ENCODE assay signal across 1 mouse cellular context in the genomic region with DNA sequence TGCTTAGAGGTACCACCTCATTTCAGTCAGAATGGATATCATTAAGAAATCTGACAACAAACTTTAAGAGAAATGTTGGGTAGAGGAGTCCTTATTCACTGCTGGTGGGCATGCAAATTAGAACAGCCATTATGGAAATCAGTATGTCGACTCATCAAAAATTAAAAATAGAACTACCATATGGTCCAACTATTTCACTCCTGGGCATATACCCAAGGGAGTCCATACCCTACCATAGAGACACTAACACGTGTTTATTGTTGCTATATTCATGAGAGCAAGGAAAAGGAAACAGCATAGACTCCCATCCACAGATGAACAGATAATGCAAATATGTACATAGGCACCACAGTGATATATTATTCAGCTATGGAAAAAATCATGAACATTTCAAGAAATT.
TF ChIP-seq lines count a peak whose summit lies in the region.

No protein-coding gene starts in this region.

TF ChIP-seq in CH12.LX, 34 proteins besides CTCF, POLR2A, EP300 and RAD21:
- TF ChIP-seq IRF4 (IDR thresholded peaks at IDR 0.05; ENCODE audit: low read depth, low read length) (no peak), MAFK (IDR thresholded peaks at IDR 0.05; ENCODE audit: insufficient replicate concordance, low read length) (0 out of 2 replicates have a peak, but pooled peaks have one; percentile 13)
